Mouse (Mus musculus) retina, postnatal 1 day (tissue): ENCODE measurements around the gene Olfr766-ps1.
"Not testable (repeated sequence)": the region's sequence is repeated elsewhere in the genome, so short reads cannot be mapped to it uniquely, and the experiment has no call there.

Source experiments
- DNase-seq: peaks from one replicate; pipeline ENCODE4 v3.0.0-alpha.2; 2012

Olfr766-ps1 gene

DNA sequence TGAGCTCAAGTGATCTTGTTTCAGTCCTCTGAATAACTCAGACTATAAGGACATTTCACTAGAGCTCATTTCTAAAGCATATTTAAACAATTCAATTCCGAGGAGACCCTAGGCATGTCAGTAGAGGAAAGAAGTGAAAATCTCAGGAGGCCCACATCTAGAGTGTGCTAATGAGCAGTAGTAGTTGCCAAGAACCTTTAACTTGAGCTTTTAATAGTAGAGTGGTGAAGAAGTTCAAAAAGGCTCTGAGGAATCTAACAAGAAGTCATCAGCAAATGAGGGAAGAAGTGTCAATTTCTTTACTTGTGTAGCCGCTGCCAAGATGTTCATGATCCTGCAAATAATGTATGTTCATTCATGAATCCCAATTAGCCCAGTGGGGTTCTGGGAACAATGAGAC lies at the start of gene Olfr766-ps1:
TSS of gene Olfr766-ps1 (minus strand) at position 101 of the 400 bp plus-strand sequence.
- no peak for DNase-seq

DNA sequence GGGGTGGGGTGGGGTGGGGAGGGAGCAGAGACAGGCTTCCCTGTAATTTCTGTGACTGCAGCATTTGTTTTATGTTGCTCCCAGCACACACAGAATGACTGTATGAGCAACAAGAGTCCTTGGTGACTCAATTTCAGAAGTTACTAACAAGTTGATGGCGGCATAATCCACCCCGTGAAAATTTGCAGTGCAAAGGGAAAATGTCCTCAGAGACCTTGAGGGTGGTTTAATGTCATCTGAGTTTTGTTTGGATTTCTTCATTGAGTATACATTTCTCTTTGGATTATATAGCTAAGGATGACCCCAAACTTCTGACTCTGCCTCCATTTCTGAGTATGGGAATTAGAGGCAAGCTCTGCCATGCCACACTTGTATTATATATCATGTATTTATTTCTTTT lies 49.0 kb upstream of the Olfr766-ps1 start, which contains the start of gene Olfr769:
TSS of gene Olfr769 (minus strand) at position 101 of the 400 bp plus-strand sequence.
- no peak for DNase-seq

DNA sequence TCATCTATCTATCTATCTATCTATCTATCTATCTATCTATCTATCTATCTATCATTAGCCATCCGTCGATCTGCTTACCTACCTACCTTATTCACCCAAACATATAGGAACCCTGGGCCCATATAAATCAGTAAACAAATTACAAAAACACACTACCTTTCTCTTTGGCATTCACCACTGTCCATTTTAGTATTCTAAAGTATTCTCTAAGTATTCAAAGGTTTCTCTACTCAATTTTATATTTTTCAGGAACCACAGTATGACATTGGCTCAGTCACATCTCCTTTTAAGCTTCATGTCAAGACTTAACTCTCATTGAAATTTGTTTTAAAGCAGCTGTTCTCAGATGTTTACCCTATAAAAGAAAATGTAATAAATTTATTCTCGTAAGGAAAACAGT lies 46.4 kb upstream of the Olfr766-ps1 start:
- DNase-seq, result no peak

DNA sequence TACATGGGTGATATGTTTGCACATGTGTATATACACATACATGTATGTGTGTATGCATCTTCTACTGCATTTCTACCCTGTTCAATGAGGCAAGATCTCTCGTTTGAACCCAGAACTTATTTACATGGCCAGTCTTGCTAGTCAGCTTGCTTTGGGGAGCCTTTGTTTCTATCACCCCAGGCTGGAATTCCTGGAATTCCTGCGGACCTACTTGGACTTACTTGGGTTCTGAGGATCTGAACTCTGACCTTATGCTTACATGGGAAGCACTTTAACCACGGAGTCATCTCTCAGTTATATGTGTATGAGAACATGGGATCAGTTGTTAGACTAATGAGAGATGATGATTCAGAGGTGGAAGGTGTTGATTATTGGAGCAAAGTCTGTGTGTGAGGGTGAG lies 32.5 kb upstream of the Olfr766-ps1 start:
- DNase-seq, result no peak

DNA sequence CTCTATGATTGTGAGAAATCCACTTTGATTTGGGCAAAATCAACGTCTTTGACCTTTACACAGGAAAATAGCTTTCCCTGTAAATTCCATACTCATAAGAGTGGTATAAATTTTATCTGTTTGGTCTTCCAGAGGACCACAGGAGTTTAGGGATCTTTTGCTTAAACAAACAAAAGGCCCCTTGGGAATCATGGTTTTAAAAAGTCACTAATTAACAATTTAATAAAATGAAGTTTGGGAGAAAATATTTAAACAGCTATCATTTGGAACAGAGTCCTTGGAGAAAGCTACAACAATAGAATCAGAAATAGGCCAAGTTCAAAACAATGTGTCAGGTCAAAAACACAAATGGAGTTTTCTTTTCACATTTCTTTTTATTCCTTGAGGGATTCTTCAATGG lies 30.5 kb upstream of the Olfr766-ps1 start, which contains the start of gene Olfr768:
TSS of gene Olfr768 (minus strand) at position 101 of the 400 bp plus-strand sequence.
- no peak for DNase-seq

DNA sequence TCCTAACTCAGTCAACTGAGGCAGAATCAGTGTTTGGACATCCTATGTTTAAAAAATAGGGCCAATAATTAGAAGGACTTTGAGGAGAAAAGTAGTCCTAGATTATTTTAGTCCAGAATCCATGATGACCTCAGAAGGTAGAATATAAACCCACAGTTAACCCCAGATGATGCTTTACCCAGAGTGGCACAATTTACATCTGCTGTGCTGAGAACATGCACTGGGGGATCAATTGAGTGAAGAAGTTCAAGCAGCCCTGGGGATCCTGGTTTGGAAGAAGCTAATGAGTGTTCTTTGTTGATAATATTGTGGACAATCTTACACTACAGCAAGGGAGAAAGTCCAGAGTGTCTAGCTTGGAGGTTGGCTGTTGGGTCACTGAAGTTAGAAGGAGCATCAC lies 14.0 kb upstream of the Olfr766-ps1 start, which contains the start of gene Olfr767:
TSS of gene Olfr767 (minus strand) at position 101 of the 400 bp plus-strand sequence.
- DNase-seq, result not testable (repeated sequence)

DNA sequence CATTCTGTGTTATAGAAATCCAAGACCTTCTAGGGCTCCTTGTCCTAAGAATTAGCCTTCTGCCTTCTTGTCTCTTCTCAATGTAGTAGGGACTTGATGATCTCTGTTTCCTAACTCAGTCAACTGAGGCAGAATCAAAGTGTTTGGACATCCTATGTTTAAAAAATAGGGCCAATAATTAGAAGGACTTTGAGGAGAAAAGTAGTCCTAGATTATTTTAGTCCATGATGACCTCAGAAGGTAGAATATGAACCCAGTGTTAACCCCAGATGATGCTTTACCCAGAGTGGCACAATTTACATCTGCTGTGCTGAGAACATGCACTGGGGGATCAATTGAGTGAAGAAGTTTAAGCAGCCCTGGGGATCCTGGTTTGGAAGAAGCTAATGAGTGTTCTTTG lies 18.9 kb downstream of the Olfr766-ps1 start, which contains the start of gene Olfr765:
TSS of gene Olfr765 (minus strand) at position 101 of the 400 bp plus-strand sequence.
- not testable (repeated sequence) for DNase-seq

DNA sequence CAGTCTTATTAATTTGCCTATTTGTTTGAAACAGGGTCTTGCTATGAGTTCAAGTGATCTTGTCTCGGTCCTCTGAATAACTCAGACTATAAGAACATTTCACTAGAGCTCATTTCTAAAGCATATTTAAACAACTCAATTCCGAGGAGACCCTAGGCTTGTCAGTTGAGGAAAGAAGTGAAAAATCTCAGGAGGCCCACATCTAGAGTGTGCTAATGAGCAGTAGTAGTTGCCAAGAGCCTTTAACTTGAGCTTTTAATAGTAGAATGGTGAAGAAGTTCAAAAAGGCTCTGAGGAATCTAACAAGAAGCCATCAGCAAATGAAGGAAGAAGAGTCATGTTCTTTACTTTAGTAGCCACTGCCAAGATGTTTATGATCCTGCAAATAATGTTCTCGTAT lies 29.0 kb downstream of the Olfr766-ps1 start, which contains the start of gene Olfr764-ps1:
TSS of gene Olfr764-ps1 (minus strand) at position 101 of the 400 bp plus-strand sequence.
- no peak for DNase-seq

DNA sequence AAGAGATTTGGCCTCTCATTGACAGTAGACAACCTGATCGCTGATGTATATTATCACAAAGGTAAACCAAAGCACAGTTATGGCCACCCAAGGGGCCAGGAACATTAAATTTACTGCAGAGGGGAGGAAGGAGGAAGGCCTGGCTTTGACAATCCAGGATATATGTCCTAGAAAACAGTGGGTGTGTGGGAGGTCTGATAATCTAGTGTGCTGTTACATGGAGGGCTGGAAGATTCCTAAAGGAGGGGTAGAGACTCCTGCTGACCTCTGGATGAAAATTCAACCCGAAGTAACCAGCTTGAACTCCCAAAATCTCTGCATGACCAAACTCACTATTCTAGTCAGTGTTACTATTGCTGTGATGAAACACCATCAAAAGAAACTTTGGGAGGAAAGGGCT lies 40.4 kb downstream of the Olfr766-ps1 start:
- DNase-seq, result no peak

DNA sequence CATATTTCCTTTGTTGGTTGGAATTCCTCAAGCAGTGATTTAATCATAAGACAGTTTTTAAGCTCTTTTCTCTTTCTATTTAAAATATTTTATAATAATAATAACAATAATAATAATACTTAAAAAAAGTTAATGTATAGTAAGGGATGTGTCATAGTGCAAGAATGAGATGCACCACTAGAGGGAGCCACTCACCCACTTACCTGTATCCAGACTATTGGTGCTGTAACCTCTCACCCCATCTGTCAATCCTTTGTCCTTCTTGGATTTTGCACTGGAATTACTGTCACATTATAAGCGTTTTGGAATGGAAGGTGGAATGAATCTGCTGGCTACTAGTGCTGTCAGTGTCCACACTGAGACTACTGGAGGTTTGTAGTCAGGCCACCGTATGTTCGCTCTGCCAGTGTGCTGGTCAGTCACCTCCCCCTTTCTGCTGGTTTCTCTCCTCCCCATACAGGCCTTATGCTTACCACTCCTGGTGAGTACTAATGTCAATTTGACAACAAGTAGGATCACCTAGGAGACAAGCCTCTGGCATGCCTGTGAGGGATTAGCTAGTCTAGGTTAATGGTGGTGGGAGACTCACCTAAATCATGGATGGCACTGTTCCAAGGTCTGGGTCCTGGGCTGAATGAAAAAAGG lies 42.6 kb downstream of the Olfr766-ps1 start:
- peak; percentile 69 for DNase-seq

DNA sequence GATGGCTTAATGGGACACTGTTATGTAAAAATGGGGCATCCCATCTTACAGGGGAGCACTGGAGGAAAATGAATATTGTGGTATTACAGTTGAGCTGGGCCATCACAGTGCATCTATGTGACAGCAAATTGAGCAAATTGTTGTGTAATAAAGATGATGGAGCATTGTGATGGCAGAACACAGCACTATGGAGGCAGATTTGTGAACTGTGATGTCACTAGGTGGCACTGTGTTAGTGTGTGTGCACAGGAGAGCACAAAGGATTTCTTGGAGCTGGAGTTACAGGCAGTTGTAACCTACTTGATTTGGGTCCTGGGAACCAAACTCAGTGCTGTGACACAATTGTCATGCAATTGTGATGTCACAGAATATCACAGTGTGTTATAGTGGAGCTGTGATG lies 45.5 kb downstream of the Olfr766-ps1 start:
- DNase-seq, result peak; percentile 5

DNA sequence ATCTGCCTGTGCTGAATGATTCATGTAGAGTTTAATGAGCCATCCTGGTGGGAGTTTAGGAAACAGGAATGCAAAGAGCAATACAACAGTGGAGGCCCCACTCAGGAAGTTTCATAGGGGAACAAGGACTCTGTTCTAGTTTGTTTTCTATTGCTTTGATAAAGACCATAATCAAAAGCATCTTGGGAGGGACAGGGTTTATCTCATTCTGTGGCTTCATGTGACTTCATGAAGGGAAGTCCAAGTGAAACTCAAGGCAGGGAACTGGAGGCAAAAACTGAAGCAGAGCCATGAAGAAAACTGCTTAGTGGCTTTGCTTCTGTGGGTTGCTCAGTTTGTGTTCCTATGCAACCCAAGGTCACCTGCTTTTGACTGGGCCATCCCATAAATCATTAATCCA lies 54.3 kb downstream of the Olfr766-ps1 start:
- DNase-seq, result no peak
